Mouse (Mus musculus) embryo, embryonic 10.5 days (tissue): ENCODE data around the gene Prkd1.
"Not testable (repeated sequence)": the region's sequence is repeated elsewhere in the genome, so short reads cannot be mapped to it uniquely, and the experiment has no call there.

ENCODE experiments used
- DNase-seq: peaks from one replicate; pipeline ENCODE4 v3.0.0-alpha.2; 2015; ENCODE audit warnings: low spot score

Prkd1 gene

GRCm38 (mm10) chr12:50648671-50649541 is at the start of gene Prkd1:
TSS of gene Prkd1 (minus strand) at chr12:50649098.
- peak; percentile 85 for DNase-seq

DNA sequence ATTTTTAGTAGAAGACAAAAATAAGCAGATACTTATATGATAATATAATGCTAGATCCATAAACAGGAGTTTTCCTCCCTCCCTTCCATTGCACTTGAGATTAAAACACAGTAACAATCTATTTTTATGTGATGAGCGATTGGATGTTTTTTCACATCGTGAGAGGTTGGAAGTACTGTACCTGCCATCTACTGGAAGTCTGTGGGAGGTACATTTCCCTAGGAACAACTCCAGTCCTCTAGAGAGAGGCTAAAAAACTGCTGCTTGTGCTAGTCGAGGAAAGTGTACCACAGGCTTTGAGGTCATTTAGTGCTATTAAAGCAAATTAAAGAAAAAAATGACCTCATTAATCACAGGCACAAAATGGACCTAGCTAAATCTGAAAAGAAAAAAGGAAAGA is 48.6 kb upstream of the Prkd1 start:
- peak; percentile 54 for DNase-seq

DNA sequence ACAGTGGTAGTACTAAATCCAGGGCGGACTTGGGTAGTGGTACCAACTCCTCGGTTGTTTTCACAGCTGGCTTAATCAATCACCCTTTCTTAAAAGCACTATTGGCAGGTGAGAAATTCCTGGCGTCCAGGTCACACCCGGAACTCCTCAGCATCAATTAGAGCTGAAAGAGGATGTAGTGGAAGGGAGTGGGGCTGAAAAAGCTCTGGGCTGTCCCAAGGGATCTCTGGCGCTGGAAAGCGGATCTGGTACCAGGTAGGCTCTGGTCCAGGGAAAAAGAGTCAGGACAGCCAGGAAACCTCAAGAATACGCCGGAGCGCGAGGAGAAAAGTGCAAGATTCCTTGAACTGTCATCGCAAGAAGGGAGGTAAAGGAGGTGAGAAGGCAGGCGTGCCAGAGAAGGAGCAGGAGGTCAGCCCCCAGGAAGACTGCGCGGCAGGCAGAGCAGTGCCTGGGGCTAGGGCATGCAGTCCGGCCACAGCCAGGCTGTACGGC is 675 bp downstream of the Prkd1 start:
- DNase-seq: peak; percentile 63

GRCm38 (mm10) chr12:50646857-50647256 is 2.0 kb downstream of the Prkd1 start:
- DNase-seq: no peak

- DNase-seq: no peak
These were observed 6.2 kb downstream of the Prkd1 start for GRCm38 (mm10) chr12:50642671-50643070.

DNA sequence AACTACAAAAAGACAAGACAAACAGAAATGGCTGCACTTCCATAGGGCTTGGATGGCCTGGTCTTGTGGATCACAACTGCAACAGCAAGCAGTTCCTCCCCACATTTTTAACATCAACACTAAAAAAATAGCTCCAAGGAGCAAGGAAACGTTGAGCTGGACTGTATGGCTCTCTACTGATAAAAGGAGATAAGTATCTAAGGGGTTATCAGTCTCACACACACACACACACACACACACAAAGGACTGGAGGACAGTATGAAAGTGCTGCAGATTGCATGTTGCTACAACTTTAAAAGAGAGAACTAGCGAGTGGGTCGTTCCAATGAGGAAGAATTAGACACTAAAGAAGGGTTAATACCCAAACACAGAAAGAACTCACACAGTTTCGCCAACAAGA is 8.7 kb downstream of the Prkd1 start:
- DNase-seq: no peak

GRCm38 (mm10) chr12:50634436-50634835 is 14.5 kb downstream of the Prkd1 start:
- DNase-seq: no peak

GRCm38 (mm10) chr12:50626100-50626499 is 22.8 kb downstream of the Prkd1 start:
- not testable (repeated sequence) for DNase-seq

DNA sequence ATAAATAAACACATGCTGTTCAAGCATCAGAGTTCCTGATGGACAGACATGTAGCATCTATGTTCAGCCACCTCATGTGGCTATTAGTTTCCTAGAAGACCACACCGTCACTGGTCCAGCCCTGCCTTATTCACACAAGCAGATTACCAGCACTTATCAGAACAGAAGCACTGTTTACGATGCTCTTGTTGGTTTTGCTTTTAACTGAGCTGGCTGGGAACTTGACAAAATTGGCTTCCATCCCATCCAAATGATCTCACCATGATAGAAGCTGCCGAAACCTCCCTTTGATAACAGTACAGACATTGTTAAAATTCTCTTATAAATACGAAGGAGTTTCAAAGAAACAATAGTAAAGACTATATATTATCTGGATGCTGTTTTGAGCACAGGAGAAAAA is 24.7 kb downstream of the Prkd1 start:
- DNase-seq: no peak

DNA sequence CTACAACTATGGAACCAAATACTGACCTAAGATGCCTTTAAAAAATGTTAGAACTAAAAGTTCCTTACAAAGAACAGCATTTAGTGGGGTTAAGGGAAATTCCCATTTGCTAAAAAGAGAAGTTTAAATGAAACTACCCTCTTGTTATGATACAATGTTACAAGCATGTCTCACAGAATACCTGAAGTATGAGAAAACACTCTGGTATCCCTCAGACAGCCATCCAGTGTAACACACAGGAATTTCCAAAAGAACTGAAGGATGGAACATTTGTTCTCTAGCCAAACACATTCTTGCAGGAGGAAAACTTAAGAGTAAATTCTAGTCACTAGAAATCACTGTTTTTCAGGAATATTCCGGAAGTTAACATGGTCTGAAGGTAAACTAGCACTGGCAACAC is 33.0 kb downstream of the Prkd1 start:
- DNase-seq: no peak

- DNase-seq: peak; percentile 10
These were observed 34.6 kb downstream of the Prkd1 start for GRCm38 (mm10) chr12:50614341-50614740.

- DNase-seq: no peak
These were observed 42.0 kb downstream of the Prkd1 start for GRCm38 (mm10) chr12:50606703-50607500.

DNA sequence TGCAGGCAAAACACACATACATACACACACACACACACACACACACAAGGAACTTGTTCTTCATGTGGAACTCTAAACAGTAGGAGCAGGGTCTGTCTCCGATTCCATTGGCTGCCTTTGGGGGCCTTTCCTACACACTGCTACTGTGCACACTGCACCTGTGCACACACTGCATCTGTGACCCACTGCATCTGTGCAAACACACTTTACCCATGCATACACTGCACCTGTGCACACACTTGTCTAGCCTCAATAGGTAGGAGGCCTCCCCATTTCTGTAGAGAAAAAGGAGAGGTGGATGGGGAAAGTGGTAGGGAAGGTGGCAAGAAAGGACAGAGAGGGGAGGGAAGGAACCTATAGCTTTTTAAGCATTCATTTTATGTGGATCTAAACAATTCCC is 49.5 kb downstream of the Prkd1 start:
- DNase-seq: no peak

- no peak for DNase-seq
These were observed 50.6 kb downstream of the Prkd1 start for GRCm38 (mm10) chr12:50598053-50598988.

- DNase-seq: no peak
These were observed 51.4 kb downstream of the Prkd1 start for GRCm38 (mm10) chr12:50597467-50597866.

GRCm38 (mm10) chr12:50595777-50596176 is 53.1 kb downstream of the Prkd1 start:
- no peak for DNase-seq

GRCm38 (mm10) chr12:50594506-50594905 is 54.4 kb downstream of the Prkd1 start:
- no peak for DNase-seq

DNA sequence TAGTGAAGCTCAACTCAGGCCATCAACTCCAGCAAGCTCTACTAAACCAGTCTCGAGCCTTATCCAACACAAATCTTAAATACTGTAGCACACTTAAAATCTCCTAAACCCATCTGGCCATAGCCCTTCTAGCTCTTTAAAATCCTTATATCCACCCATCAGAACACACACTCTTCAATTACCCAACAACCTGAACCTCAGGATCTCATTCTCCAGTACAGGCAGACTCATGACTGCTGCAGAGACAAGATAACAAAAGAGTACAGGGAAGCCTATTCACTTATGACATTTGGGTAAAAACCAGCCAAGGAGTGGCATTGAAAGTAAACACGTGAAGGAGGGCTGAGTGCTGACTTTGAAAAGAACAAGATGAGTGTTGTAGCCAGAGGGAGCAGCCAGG is 55.4 kb downstream of the Prkd1 start:
- no peak for DNase-seq

DNA sequence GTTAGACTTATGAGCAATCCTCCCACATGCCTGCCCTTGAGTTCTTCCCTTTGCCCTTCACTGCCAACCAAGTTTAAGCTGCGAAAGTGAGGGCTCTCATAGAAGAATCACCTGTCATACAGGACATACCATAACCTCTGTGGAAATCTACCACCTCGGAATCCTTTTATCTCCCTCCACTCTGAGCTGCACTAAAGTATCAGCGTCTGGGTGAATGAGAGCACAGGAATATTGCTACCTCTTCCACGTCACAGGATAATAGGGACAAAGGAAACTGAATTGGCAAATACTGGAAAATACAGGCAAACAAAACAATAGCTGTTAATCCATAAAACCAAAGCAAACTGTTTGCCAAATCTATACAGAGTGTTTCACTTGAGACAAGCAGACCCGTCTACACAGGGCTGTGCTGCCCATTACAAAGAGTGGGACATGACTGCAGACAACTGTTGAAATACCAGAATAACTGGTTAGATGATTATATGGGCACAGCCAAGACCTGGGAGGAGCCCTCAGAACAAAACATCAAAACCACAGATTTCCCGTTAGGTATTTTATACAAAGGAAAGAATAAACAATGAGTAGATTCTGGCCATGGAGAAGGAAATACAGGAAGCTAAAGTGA is 60.6 kb downstream of the Prkd1 start:
- DNase-seq: no peak

- no peak for DNase-seq
These were observed 83.7 kb downstream of the Prkd1 start for GRCm38 (mm10) chr12:50565198-50565597.

GRCm38 (mm10) chr12:50560536-50560935 is 88.4 kb downstream of the Prkd1 start:
- no peak for DNase-seq
